12 mouse cellular contexts compared by ENCODE assay signal in the genomic region with DNA sequence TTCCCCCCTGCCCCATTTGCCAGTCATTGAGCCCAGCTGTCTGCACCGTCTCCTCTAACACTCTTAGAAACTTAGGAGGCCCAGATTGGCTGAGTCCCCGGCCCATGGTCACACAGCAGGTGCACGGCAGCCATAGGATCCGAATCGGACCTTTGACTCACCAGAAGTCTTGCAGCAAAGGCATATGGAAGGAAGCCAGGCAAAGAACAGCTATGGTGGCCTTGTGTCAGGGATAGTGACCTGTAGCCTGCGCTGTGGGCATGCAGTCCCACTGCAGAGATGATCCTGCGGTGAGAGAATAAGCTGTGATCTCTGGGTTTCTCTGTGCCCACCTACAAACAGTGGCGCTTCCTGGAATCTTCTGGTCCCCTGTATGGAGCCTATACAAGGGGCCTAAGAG.
DNase-seq lines count a peak whose midpoint lies in the region; ATAC-seq and TF ChIP-seq lines count a peak whose summit lies in the region.
"Had no signal": no experiment of that assay in that cellular context is flagged by ENCODE, and none has a peak within 500 bp of the region (broad histone marks: within the 10 kb centered on the region; RNA-seq: fewer than 3 reads in every experiment).

No protein-coding gene starts in this region.

- no peak overlapping the region for H3K4me2 ChIP-seq in heart, embryonic 12.5 days
- H3K4me2 ChIP-seq in liver, postnatal 0 days (ENCODE audit: low read depth, low read length) = no peak overlapping the region
- no peak overlapping the region for H3K4me2 ChIP-seq in liver, embryonic 12.5 days
- no peak overlapping the region for H3K4me2 ChIP-seq in heart, embryonic 16.5 days (ENCODE audit: low read depth, low read length)
- H3K4me2 ChIP-seq: forebrain, embryonic 12.5 days; limb, embryonic 13.5 days had no signal

- no peak for TF ChIP-seq CTCF in liver, postnatal 0 days (IDR thresholded peaks at IDR 0.05; ENCODE audit: low read depth)
- no peak for TF ChIP-seq CTCF in E14TG2a.4 (conservative IDR thresholded peaks at IDR 0.05; ENCODE audit: low read length)
- no peak for TF ChIP-seq CTCF in left cerebral cortex, adult 2 months (IDR thresholded peaks at IDR 0.05)

- WGBS in heart, embryonic 12.5 days = 91% methylated on average over 8 of the region's 8 CpGs
- 88% methylated on average over 8 of the region's 8 CpGs for WGBS in liver, postnatal 0 days (ENCODE audit: insufficient replicate concordance)
- WGBS in liver, embryonic 12.5 days (ENCODE audit: insufficient replicate concordance) = 81% methylated on average over 8 of the region's 8 CpGs
- 88% methylated on average over 8 of the region's 8 CpGs for WGBS in heart, embryonic 16.5 days

- no peaks in the 10 kb centered on the region for H3K27me3 ChIP-seq in heart, embryonic 12.5 days (replicated peaks)
- no peaks in the 10 kb centered on the region for H3K27me3 ChIP-seq in liver, postnatal 0 days (ENCODE audit: insufficient read depth, low read length)
- H3K27me3 ChIP-seq in liver, embryonic 12.5 days (replicated peaks) = 0 out of 2 replicates have a peak, but pooled peaks cover 4% of the 10 kb centered on the region
- no peaks in the 10 kb centered on the region for H3K27me3 ChIP-seq in E14TG2a.4 (ENCODE audit: insufficient read depth, low read length)
- H3K27me3 ChIP-seq in heart, embryonic 16.5 days (ENCODE audit: control insufficient read depth, insufficient read depth, low read length) = no peaks in the 10 kb centered on the region
- H3K27me3 ChIP-seq: forebrain, embryonic 12.5 days; limb, embryonic 13.5 days had no signal

- no peaks in the 10 kb centered on the region for H3K36me3 ChIP-seq in heart, embryonic 12.5 days
- H3K36me3 ChIP-seq in liver, postnatal 0 days (replicated peaks; ENCODE audit: insufficient read depth, low read length) = no peaks in the 10 kb centered on the region
- no peaks in the 10 kb centered on the region for H3K36me3 ChIP-seq in liver, embryonic 12.5 days
- no peaks in the 10 kb centered on the region for H3K36me3 ChIP-seq in E14TG2a.4 (ENCODE audit: insufficient read depth, low read length)
- H3K36me3 ChIP-seq in heart, embryonic 16.5 days (ENCODE audit: control insufficient read depth, insufficient read depth) = no peaks in the 10 kb centered on the region
- H3K36me3 ChIP-seq: forebrain, embryonic 12.5 days; limb, embryonic 13.5 days had no signal

- H3K27ac ChIP-seq in heart, embryonic 12.5 days (ENCODE audit: poor library complexity, severe bottlenecking) = peak overlapping the region; percentile 31; the same call in 1 of the 2 replicates
- peak overlapping the region; percentile 34; the same call in 1 of the 2 replicates for H3K27ac ChIP-seq in liver, postnatal 0 days (ENCODE audit: low read depth)
- H3K27ac ChIP-seq in liver, embryonic 12.5 days = no peak overlapping the region
- H3K27ac ChIP-seq in heart, embryonic 16.5 days (ENCODE audit: low read length) = peak overlapping the region; percentile 64
- H3K27ac ChIP-seq in left cerebral cortex, adult 2 months = no peak overlapping the region
- H3K27ac ChIP-seq: limb, embryonic 13.5 days had no signal

- DNase-seq in heart, postnatal 4 days = no peak
- no peak for DNase-seq in liver, postnatal 0 days
- no peak for DNase-seq in left cerebral cortex, adult 2 months (ENCODE audit: extremely low spot score in 1 of 2, low spot score in 2 of 2)
- no peak for DNase-seq in layer of hippocampus, postnatal 10 days (ENCODE audit: low spot score in 2 of 2)
- DNase-seq: gastrocnemius, postnatal 10 days; layer of hippocampus, adult 9-11 months had no signal

- no peak overlapping the region for H3K9ac ChIP-seq in heart, embryonic 12.5 days
- H3K9ac ChIP-seq in liver, postnatal 0 days (replicated peaks) = no peak overlapping the region
- no peak overlapping the region for H3K9ac ChIP-seq in liver, embryonic 12.5 days
- H3K9ac ChIP-seq in heart, embryonic 16.5 days (ENCODE audit: low read length) = 0 out of 2 replicates have a peak overlapping the region, but pooled peaks have one; percentile 36
- H3K9ac ChIP-seq: forebrain, embryonic 12.5 days; limb, embryonic 13.5 days had no signal

- H3K9me3 ChIP-seq in heart, embryonic 12.5 days (replicated peaks) = no peaks in the 10 kb centered on the region
- no peaks in the 10 kb centered on the region for H3K9me3 ChIP-seq in liver, postnatal 0 days (ENCODE audit: low read length)
- no peaks in the 10 kb centered on the region for H3K9me3 ChIP-seq in liver, embryonic 12.5 days (replicated peaks)
- H3K9me3 ChIP-seq in E14TG2a.4 (ENCODE audit: low read length) = no peaks in the 10 kb centered on the region
- no peaks in the 10 kb centered on the region for H3K9me3 ChIP-seq in heart, embryonic 16.5 days (replicated peaks; ENCODE audit: control insufficient read depth, low read length)
- H3K9me3 ChIP-seq: forebrain, embryonic 12.5 days; limb, embryonic 13.5 days had no signal

- intact Hi-C loops in left cerebral cortex, adult 2 months (cut with DNase I) = loop anchor here (5.0 kb wide), 2 partner anchors 43 to 47 kb away; no protein-coding TSS in a partner anchor

- peaks cover 96% of the 10 kb centered on the region for H3K4me1 ChIP-seq in heart, embryonic 12.5 days (replicated peaks)
- H3K4me1 ChIP-seq in liver, postnatal 0 days (ENCODE audit: insufficient read depth) = peaks cover 60% of the 10 kb centered on the region
- H3K4me1 ChIP-seq in liver, embryonic 12.5 days = peaks cover 88% of the 10 kb centered on the region
- H3K4me1 ChIP-seq in E14TG2a.4 (replicated peaks; ENCODE audit: low read depth, low read length) = peaks cover 100% of the 10 kb centered on the region
- peaks cover 86% of the 10 kb centered on the region for H3K4me1 ChIP-seq in heart, embryonic 16.5 days (ENCODE audit: control insufficient read depth, insufficient read depth, low read length)

- TF ChIP-seq EP300 in liver, postnatal 0 days (IDR thresholded peaks at IDR 0.05; ENCODE audit: low read depth) = no peak

- H3K4me3 ChIP-seq in heart, embryonic 12.5 days = no peak overlapping the region
- no peak overlapping the region for H3K4me3 ChIP-seq in liver, postnatal 0 days (ENCODE audit: low read depth, low read length)
- no peak overlapping the region for H3K4me3 ChIP-seq in liver, embryonic 12.5 days
- H3K4me3 ChIP-seq in E14TG2a.4 (replicated peaks; ENCODE audit: low read length) = peak overlapping the region; percentile 48; the same call in 1 of the 2 replicates
- H3K4me3 ChIP-seq in heart, embryonic 16.5 days (ENCODE audit: low read length) = no peak overlapping the region
- no peak overlapping the region for H3K4me3 ChIP-seq in left cerebral cortex, adult 2 months
- H3K4me3 ChIP-seq: forebrain, embryonic 12.5 days; limb, embryonic 13.5 days had no signal

- no peak for ATAC-seq in heart, embryonic 12.5 days (ENCODE audit: insufficient number of reproducible peaks, low FRiP score)
- no peak for ATAC-seq in liver, postnatal 0 days
- no peak for ATAC-seq in liver, embryonic 12.5 days
- ATAC-seq in heart, embryonic 16.5 days (replicated peaks; ENCODE audit: extremely low read depth, insufficient read depth, low FRiP score) = no peak

Comparison
In these comparisons a context has a peak if more than half of its experiments do, and no peak if none do; other contexts are left out.
1. H3K27ac ChIP-seq: peak in heart, embryonic 12.5 days (single experiment), liver, postnatal 0 days (single experiment) and heart, embryonic 16.5 days (single experiment); none in liver, embryonic 12.5 days (single experiment) and left cerebral cortex, adult 2 months (single experiment).